Mouse (Mus musculus) CH12.LX (cell line): ENCODE data around the gene Tnfsf10.

Experiments
- BHLHE40 ChIP-seq: IDR thresholded peaks from 2 replicates; pipeline ENCODE4 v1.6.1; 2011; ENCODE audit warnings: mild to moderate bottlenecking, low read depth, low read length, improper control_type of control experiment
- CTCF ChIP-seq, 2 experiments: IDR thresholded peaks in 1 of 2; conservative IDR thresholded peaks in 1 of 2; 2 replicates each; pipeline ENCODE4 v1.5.1; 2011 to 2012; ENCODE audit warnings: low read depth in 2 of 2, low read length in 2 of 2, improper control_type of control experiment in 1 of 2, inconsistent platforms in 1 of 2, mild to moderate bottlenecking in 1 of 2, moderate library complexity in 1 of 2
- GABPA ChIP-seq: IDR thresholded peaks from 2 replicates; pipeline ENCODE4 v1.6.1; 2012; ENCODE audit warnings: low read depth, low read length, improper control_type of control experiment, inconsistent platforms; ENCODE audit not compliant: insufficient replicate concordance
- MAFK ChIP-seq: IDR thresholded peaks from 2 replicates; pipeline ENCODE4 v1.6.1; 2011; ENCODE audit warnings: low read length, improper control_type of control experiment; ENCODE audit not compliant: insufficient replicate concordance
- NELFE ChIP-seq: IDR thresholded peaks from 2 replicates; pipeline ENCODE4 v1.6.1; 2011; ENCODE audit warnings: low read depth, low read length, improper control_type of control experiment
- POLR2A ChIP-seq: IDR thresholded peaks from 2 replicates; pipeline ENCODE4 v1.6.1; 2011; ENCODE audit warnings: low read depth, mild to moderate bottlenecking, improper control_type of control experiment, low read length
- SIN3A ChIP-seq: IDR thresholded peaks from 2 replicates; pipeline ENCODE4 v1.6.1; 2012; ENCODE audit warnings: low read length, improper control_type of control experiment, inconsistent platforms
- SMC3 ChIP-seq: IDR thresholded peaks from 2 replicates; pipeline ENCODE4 v1.6.1; 2011; ENCODE audit warnings: low read depth, low read length, improper control_type of control experiment
- TCF12 ChIP-seq: IDR thresholded peaks from 2 replicates; pipeline ENCODE4 v1.6.1; 2014; ENCODE audit warnings: low read depth, mild to moderate bottlenecking, inconsistent platforms, low read length, improper control_type of control experiment
- UBTF ChIP-seq: IDR thresholded peaks from 2 replicates; pipeline ENCODE4 v1.6.1; 2012; ENCODE audit warnings: low read depth, mild to moderate bottlenecking, inconsistent platforms, low read length, improper control_type of control experiment, moderate library complexity
- USF2 ChIP-seq: conservative IDR thresholded peaks from 2 replicates; pipeline ENCODE4 v1.6.1; 2011; ENCODE audit warnings: low read depth, low read length, improper control_type of control experiment

GRCm38 (mm10) chr3:27322591-27322990, 5.8 kb downstream of the Tnfsf10 start:
- TF ChIP-seq SMC3 (no peak), UBTF (no peak), GABPA (no peak), TCF12 (no peak), NELFE (no peak), MAFK (no peak), CTCF (conservative IDR thresholded peaks at IDR 0.05 in 1 of 2, IDR thresholded peaks at IDR 0.05 in 1 of 2; ENCODE audit: low read depth in 2 of 2, low read length in 2 of 2) (no peak), POLR2A (no peak), USF2 (no peak), BHLHE40 (no peak), SIN3A (no peak)
